Mouse (Mus musculus): Measurements from ENCODE around the gene Actrt2.

GRCm38 (mm10) chr4:154641296-154642110 is 26.2 kb downstream of the Actrt2 start:
- TF ChIP-seq CTCF (IDR thresholded peaks at IDR 0.05; ENCODE audit: low read depth) = no peak
- no peak for TF ChIP-seq EP300 (IDR thresholded peaks at IDR 0.05; ENCODE audit: low read depth)
